Mouse (Mus musculus): ENCODE results near the gene Marf1.
"Not testable (repeated sequence)": the region's sequence is repeated elsewhere in the genome, so short reads cannot be mapped to it uniquely, and the experiment has no call there.

Marf1 gene

DNA sequence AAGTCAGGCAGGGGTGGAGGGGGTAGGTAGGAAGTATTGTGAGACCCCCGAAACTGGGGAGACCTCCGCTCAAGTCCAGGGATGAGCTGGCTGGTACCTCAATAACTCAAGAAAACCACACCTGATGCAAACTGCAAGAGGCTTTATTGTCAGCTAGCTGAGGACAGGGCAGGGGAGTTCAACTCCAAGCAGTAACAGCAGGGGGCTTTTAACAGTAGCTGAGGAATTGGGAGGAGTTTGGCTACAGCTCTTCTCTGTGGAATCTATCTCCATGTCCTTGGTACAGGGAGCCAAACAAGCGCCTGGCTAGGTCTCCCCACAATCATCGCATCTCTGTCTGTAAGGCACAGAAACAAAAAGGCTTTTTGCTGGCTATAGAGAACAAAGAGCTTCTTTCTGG, 96.6 kb downstream of the Marf1 start:
- not testable (repeated sequence) for DNase-seq (ENCODE audit: low spot score)

GRCm38 (mm10) chr16:14059869-14060268, 103.3 kb downstream of the Marf1 start:
- no peak for DNase-seq (ENCODE audit: low spot score)

All from urinary bladder, postnatal 14 days (tissue).